Mouse (Mus musculus) hindbrain, embryonic 11.5 days (tissue): ENCODE data around the gene Slc29a3. TPM values are rescaled to one million over a fixed set of nuclear protein-coding genes. Genes with fewer than 3 reads are reported as not detected.

Source experiments
- ATAC-seq: fragments of 200-750 bp; cut with Nextera tagmentation; 2 replicates; pipeline ENCODE4 v1.8.0; 2017; ENCODE audit warnings: mild to moderate bottlenecking, moderate TSS enrichment, moderate library complexity; ENCODE audit not compliant: low FRiP score
- DNase-seq: peaks from one replicate; pipeline ENCODE4 v3.0.0-alpha.2; 2015; ENCODE audit warnings: low spot score
- H3K27ac ChIP-seq: fragments of 300-500 bp; sonication (generic); 2 replicates; pipeline ENCODE4 v1.5.1; 2014; ENCODE audit warnings: mild to moderate bottlenecking, low read depth, low read length
- H3K27me3 ChIP-seq: fragments of 300-500 bp; sonication (generic); 2 replicates; pipeline ENCODE4 v1.6.1; 2014; ENCODE audit warnings: mild to moderate bottlenecking, low read length, moderate library complexity, mixed read lengths; ENCODE audit not compliant: control insufficient read depth, insufficient read depth
- H3K36me3 ChIP-seq: fragments of 300-500 bp; sonication (generic); 2 replicates; pipeline ENCODE4 v1.6.1; 2014; ENCODE audit warnings: mild to moderate bottlenecking, low read length, moderate library complexity, mixed read lengths; ENCODE audit not compliant: control insufficient read depth, insufficient read depth
- H3K4me1 ChIP-seq: fragments of 300-500 bp; sonication (generic); replicated peaks from 2 replicates; pipeline ENCODE4 v1.6.1; 2014; ENCODE audit warnings: low read length, mixed read lengths; ENCODE audit not compliant: control insufficient read depth, insufficient read depth
- H3K4me2 ChIP-seq: fragments of 300-500 bp; sonication (generic); replicated peaks from 2 replicates; pipeline ENCODE4 v1.6.1; 2014; ENCODE audit warnings: mild to moderate bottlenecking, low read depth, low read length
- H3K4me3 ChIP-seq: fragments of 300-500 bp; sonication (generic); 2 replicates; pipeline ENCODE4 v1.5.1; 2014; ENCODE audit warnings: low read depth, low read length
- H3K9ac ChIP-seq: fragments of 300-500 bp; sonication (generic); 2 replicates; pipeline ENCODE4 v1.6.1; 2014; ENCODE audit warnings: low read depth, low read length
- H3K9me3 ChIP-seq: fragments of 300-500 bp; sonication (generic); 2 replicates; pipeline ENCODE4 v1.6.1; 2016; ENCODE audit warnings: low read length; ENCODE audit not compliant: control insufficient read depth
- WGBS: fragments of 180-500 bp; shearing (Covaris S2); extraction: QIAGEN DNeasy Blood & Tissue Kit; methylation state at CpG from one replicate; pipeline ENCODE4 v1.1.7; 2014; 5-methylcytosine and 5-hydroxymethylcytosine counted together
- polyA plus RNA-seq: library from polyadenylated mRNA; unstranded; fragments of >200 nt; fragmentation: Nextera tagmentation; extraction: Ambion mirVana; gene quantifications from 2 replicates; pipeline ENCODE4 v1.2.1, GENCODE M21; 2014

The Slc29a3 gene
- polyA plus RNA-seq, 1 experiment from 2014 or later = 7.7 TPM

GRCm38 (mm10) chr10:60708837-60709236 is 43.8 kb downstream of the Slc29a3 start:
- Histone ChIP-seq H3K4me1 (no peaks in the 10 kb centered on the region), H3K9me3 (no peaks in the 10 kb centered on the region), H3K4me2 (no peak overlapping the region), H3K9ac (no peak overlapping the region), H3K27ac (no peak overlapping the region), H3K4me3 (no peak overlapping the region), H3K27me3 (no peaks in the 10 kb centered on the region), H3K36me3 (no peaks in the 10 kb centered on the region)
- ATAC-seq (no peak), DNase-seq (no peak)
- 85% methylated on average over 5 of the region's 5 CpGs for WGBS

GRCm38 (mm10) chr10:60706268-60706667 is 46.3 kb downstream of the Slc29a3 start:
- no peak for ATAC-seq
- no peaks in the 10 kb centered on the region for H3K36me3 ChIP-seq

GRCm38 (mm10) chr10:60705134-60705533 is 47.5 kb downstream of the Slc29a3 start:
- Histone ChIP-seq H3K9ac (no peak overlapping the region), H3K4me2 (no peak overlapping the region)

More at GRCm38 (mm10) chr10:60706268-60706667, 46.3 kb downstream of the Slc29a3 start:
- no peaks in the 10 kb centered on the region for H3K4me1 ChIP-seq
- H3K4me3 ChIP-seq = no peak overlapping the region
- H3K27ac ChIP-seq = no peak overlapping the region
- WGBS = 89% methylated on average over 4 of the region's 4 CpGs
- H3K4me2 ChIP-seq = no peak overlapping the region
- no peak for DNase-seq
- H3K9me3 ChIP-seq = no peaks in the 10 kb centered on the region
- no peaks in the 10 kb centered on the region for H3K27me3 ChIP-seq
- no peak overlapping the region for H3K9ac ChIP-seq

GRCm38 (mm10) chr10:60697775-60698174 is 54.8 kb downstream of the Slc29a3 start:
- no peaks in the 10 kb centered on the region for H3K4me1 ChIP-seq
- no peaks in the 10 kb centered on the region for H3K27me3 ChIP-seq
- DNase-seq (no peak), ATAC-seq (no peak)
- no peak overlapping the region for H3K4me2 ChIP-seq
- no peaks in the 10 kb centered on the region for H3K36me3 ChIP-seq
- H3K27ac ChIP-seq = no peak overlapping the region
- H3K9me3 ChIP-seq = no peaks in the 10 kb centered on the region
- H3K4me3 ChIP-seq = no peak overlapping the region
- no peak overlapping the region for H3K9ac ChIP-seq
- WGBS = 86% methylated on average over 6 of the region's 6 CpGs

More at GRCm38 (mm10) chr10:60705134-60705533, 47.5 kb downstream of the Slc29a3 start:
- Histone ChIP-seq H3K27me3 (no peaks in the 10 kb centered on the region), H3K4me3 (no peak overlapping the region), H3K27ac (no peak overlapping the region), H3K36me3 (no peaks in the 10 kb centered on the region), H3K4me1 (no peaks in the 10 kb centered on the region), H3K9me3 (no peaks in the 10 kb centered on the region)
- DNase-seq (no peak), ATAC-seq (no peak)
- WGBS = 69% methylated on average over 2 of the region's 2 CpGs

- H3K4me2 ChIP-seq = no peak overlapping the region
- no peaks in the 10 kb centered on the region for H3K27me3 ChIP-seq
- DNase-seq = peak; percentile 80
- WGBS = 13% methylated on average over 5 of the region's 5 CpGs
- no peak overlapping the region for H3K4me3 ChIP-seq
- H3K9me3 ChIP-seq = no peaks in the 10 kb centered on the region
- H3K9ac ChIP-seq = no peak overlapping the region
- no peak overlapping the region for H3K27ac ChIP-seq
- H3K36me3 ChIP-seq = no peaks in the 10 kb centered on the region
- 0 out of 2 replicates have a peak, but pooled peaks have one; percentile 19 for ATAC-seq
- H3K4me1 ChIP-seq = no peaks in the 10 kb centered on the region
These were observed 55.6 kb downstream of the Slc29a3 start for GRCm38 (mm10) chr10:60696975-60697374.

GRCm38 (mm10) chr10:60696390-60696789 is 56.2 kb downstream of the Slc29a3 start, which contains the start of gene Cdh23:
Gene Cdh23 (minus strand): TSS chr10:60696490.
- no peaks in the 10 kb centered on the region for H3K36me3 ChIP-seq
- no peak within 1 kb of the TSS for H3K9ac ChIP-seq
- DNase-seq = no peak
- no peak within 1 kb of the TSS for H3K4me2 ChIP-seq
- H3K4me3 ChIP-seq = no peak within 1 kb of the TSS
- 89% methylated on average over 6 of the region's 6 CpGs for WGBS
- no peak for ATAC-seq
- H3K27ac ChIP-seq = no peak within 1 kb of the TSS
- H3K9me3 ChIP-seq = no peaks in the 10 kb centered on the region
- H3K4me1 ChIP-seq = no peaks in the 10 kb centered on the region
- H3K27me3 ChIP-seq = no peaks in the 10 kb centered on the region

GRCm38 (mm10) chr10:60691671-60692390 is 60.8 kb downstream of the Slc29a3 start:
- H3K9ac ChIP-seq = no peak overlapping the region
- H3K36me3 ChIP-seq = no peaks in the 10 kb centered on the region
- H3K27ac ChIP-seq = no peak overlapping the region
- H3K4me2 ChIP-seq = no peak overlapping the region
- no peak overlapping the region for H3K4me3 ChIP-seq
- no peak for DNase-seq
- H3K27me3 ChIP-seq = peaks cover 24% of the 10 kb centered on the region
- no peaks in the 10 kb centered on the region for H3K9me3 ChIP-seq
- no peak for ATAC-seq
- H3K4me1 ChIP-seq = peaks cover 4% of the 10 kb centered on the region; the same call in 1 of the 2 replicates
- 83% methylated on average over 20 of the region's 20 CpGs for WGBS

- Histone ChIP-seq H3K9me3 (no peaks in the 10 kb centered on the region), H3K27ac (no peak overlapping the region), H3K9ac (no peak overlapping the region), H3K36me3 (no peaks in the 10 kb centered on the region), H3K27me3 (peaks cover 32% of the 10 kb centered on the region), H3K4me3 (no peak overlapping the region), H3K4me1 (peaks cover 13% of the 10 kb centered on the region), H3K4me2 (no peak overlapping the region)
- DNase-seq (no peak), ATAC-seq (no peak)
- WGBS = 56% methylated on average over 6 of the region's 6 CpGs
These were observed 61.6 kb downstream of the Slc29a3 start for GRCm38 (mm10) chr10:60690960-60691359.

GRCm38 (mm10) chr10:60689396-60689795 is 63.2 kb downstream of the Slc29a3 start:
- no peak for DNase-seq
- WGBS = 77% methylated on average over 4 of the region's 4 CpGs

More at GRCm38 (mm10) chr10:60689396-60689795, 63.2 kb downstream of the Slc29a3 start:
- Histone ChIP-seq H3K4me1 (peaks cover 15% of the 10 kb centered on the region), H3K36me3 (no peaks in the 10 kb centered on the region), H3K27ac (no peak overlapping the region), H3K27me3 (peaks cover 48% of the 10 kb centered on the region), H3K4me2 (no peak overlapping the region), H3K9ac (no peak overlapping the region), H3K4me3 (no peak overlapping the region), H3K9me3 (no peaks in the 10 kb centered on the region)
- ATAC-seq = no peak
